Mouse (Mus musculus) midbrain, embryonic 11.5 days (tissue): ENCODE measurements around the gene Snrpd2. TPM values are rescaled to one million over a fixed set of nuclear protein-coding genes. Genes with fewer than 3 reads are reported as not detected.
A peak's percentile ranks its signal among the peaks of the same experiment; 100 is the strongest.

Source experiments
- ATAC-seq: fragments of 200-750 bp; cut with Nextera tagmentation; 2 replicates; pipeline ENCODE4 v1.8.0; 2017; ENCODE audit warnings: moderate TSS enrichment, moderate library complexity; ENCODE audit not compliant: low FRiP score
- DNase-seq: peaks from one replicate; pipeline ENCODE4 v3.0.0; 2015; ENCODE audit warnings: low spot score; ENCODE audit errors: missing footprints
- H3K27ac ChIP-seq: fragments of 300-500 bp; sonication (generic); 2 replicates; pipeline ENCODE4 v1.5.1; 2014; ENCODE audit warnings: low read depth, low read length
- H3K27me3 ChIP-seq: fragments of 300-500 bp; sonication (generic); 2 replicates; pipeline ENCODE4 v1.6.1; 2014; ENCODE audit warnings: mild to moderate bottlenecking, low read length, moderate library complexity, mixed read lengths; ENCODE audit not compliant: control insufficient read depth, insufficient read depth
- H3K36me3 ChIP-seq: fragments of 300-500 bp; sonication (generic); 2 replicates; pipeline ENCODE4 v1.6.1; 2014; ENCODE audit warnings: mild to moderate bottlenecking, low read length, moderate library complexity, mixed read lengths; ENCODE audit not compliant: control insufficient read depth, insufficient read depth
- H3K4me1 ChIP-seq: fragments of 300-500 bp; sonication (generic); 2 replicates; pipeline ENCODE4 v1.6.1; 2014; ENCODE audit warnings: low read length; ENCODE audit not compliant: control insufficient read depth, insufficient read depth
- H3K4me2 ChIP-seq: fragments of 300-500 bp; sonication (generic); 2 replicates; pipeline ENCODE4 v1.6.1; 2014; ENCODE audit warnings: mild to moderate bottlenecking, moderate library complexity
- H3K4me3 ChIP-seq: fragments of 300-500 bp; sonication (generic); 2 replicates; pipeline ENCODE4 v1.5.1; 2014; ENCODE audit warnings: low read depth, low read length
- H3K9ac ChIP-seq: fragments of 300-500 bp; sonication (generic); 2 replicates; pipeline ENCODE4 v1.6.1; 2014; ENCODE audit warnings: low read length
- H3K9me3 ChIP-seq: fragments of 300-500 bp; sonication (generic); 2 replicates; pipeline ENCODE4 v1.6.1; 2016; ENCODE audit warnings: low read length; ENCODE audit not compliant: control insufficient read depth
- WGBS: fragments of 180-500 bp; shearing (Covaris S2); extraction: QIAGEN DNeasy Blood & Tissue Kit; methylation state at CpG from one replicate; pipeline ENCODE4 v1.1.7; 2014; 5-methylcytosine and 5-hydroxymethylcytosine counted together
- microRNA counts: library from miRNA; unstranded; fragments of <30 nt; microRNA quantifications from one replicate; lab custom pipeline; 2015
- microRNA-seq: library from miRNA; unstranded; fragments of <30 nt; microRNA quantifications from one replicate; pipeline ENCODE4, GENCODE M21; 2017
- polyA plus RNA-seq: library from polyadenylated mRNA; unstranded; fragments of >200 nt; fragmentation: Nextera tagmentation; extraction: Ambion mirVana; gene quantifications from 2 replicates; pipeline ENCODE4 v1.2.1, GENCODE M21; 2014

Gene Snrpd2
- polyA plus RNA-seq, 1 experiment from 2014 or later = 160 TPM

GRCm38 (mm10) chr7:19201660-19202059 lies 52.1 kb downstream of the Snrpd2 start:
- ATAC-seq = no peak; the same call in 1 of the 2 replicates
- no peak overlapping the region for H3K9ac ChIP-seq
- no peak overlapping the region for H3K27ac ChIP-seq
- H3K4me3 ChIP-seq = no peak overlapping the region
- peaks cover 5% of the 10 kb centered on the region for H3K36me3 ChIP-seq
- DNase-seq = no peak
- H3K4me1 ChIP-seq = no peaks in the 10 kb centered on the region
- H3K9me3 ChIP-seq = no peaks in the 10 kb centered on the region
- no peaks in the 10 kb centered on the region for H3K27me3 ChIP-seq
- H3K4me2 ChIP-seq = no peak overlapping the region
- WGBS = 67% methylated on average over 14 of the region's 15 CpGs

GRCm38 (mm10) chr7:19202065-19202850 lies 52.7 kb downstream of the Snrpd2 start:
- Histone ChIP-seq H3K36me3 (peaks cover 5% of the 10 kb centered on the region), H3K4me1 (no peaks in the 10 kb centered on the region), H3K27ac (no peak overlapping the region), H3K9ac (no peak overlapping the region), H3K4me2 (no peak overlapping the region), H3K9me3 (no peaks in the 10 kb centered on the region), H3K4me3 (no peak overlapping the region), H3K27me3 (no peaks in the 10 kb centered on the region)
- ATAC-seq (no peak), DNase-seq (no peak)
- 69% methylated on average over 15 of the region's 15 CpGs for WGBS

MicroRNAs encoded within 50 kb of the gene (microRNA counts, 519-probe panel; counts per million panel counts)
- microRNA mmu-miR-330 (lab: Ali Mortazavi, UCI) = not detected

Small RNA genes within 50 kb of the gene (microRNA-seq; reads per million reads assigned to microRNA genes)
- 438 reads per million, percentile 70 among the genes with 10 or more reads in this experiment for gene Mir330

Other genes starting within 250 kb of the Snrpd2 start
- gene Ccdc61, start 239.3 kb upstream of the Snrpd2 start, polyA plus RNA-seq = 23.0 and 28.3 TPM in 2 replicates
- gene Nova2, start 223.8 kb upstream of the Snrpd2 start, polyA plus RNA-seq = 9.1 and 9.8 TPM in 2 replicates
- gene Nanos2, start 162.3 kb upstream of the Snrpd2 start, polyA plus RNA-seq = 0.10 TPM in 2 replicates
- 3.7 and 4.0 TPM in 2 replicates for gene Mypop, start 158.5 kb upstream of the Snrpd2 start, polyA plus RNA-seq
- 24.1 and 26.5 TPM in 2 replicates for gene Irf2bp1, start 145.7 kb upstream of the Snrpd2 start, polyA plus RNA-seq
- gene Foxa3, start 126.2 kb upstream of the Snrpd2 start, polyA plus RNA-seq = not detected in 2 replicates
- gene Sympk, start 125.3 kb upstream of the Snrpd2 start, polyA plus RNA-seq = 30.9 and 33.3 TPM in 2 replicates
- gene Rsph6a, start 95.0 kb upstream of the Snrpd2 start, polyA plus RNA-seq = not detected in 2 replicates
- 15.2 and 16.9 TPM in 2 replicates for gene Dmwd, start 73.5 kb upstream of the Snrpd2 start, polyA plus RNA-seq
- gene Dmpk, start 65.9 kb upstream of the Snrpd2 start, polyA plus RNA-seq = 7.0 and 7.3 TPM in 2 replicates
- 7.0 and 8.8 TPM in 2 replicates for gene Six5, start 55.1 kb upstream of the Snrpd2 start, polyA plus RNA-seq
- 0.46 and 0.58 TPM in 2 replicates for gene Gm4969, start 31.4 kb upstream of the Snrpd2 start, polyA plus RNA-seq
- 9.4 and 9.5 TPM in 2 replicates for gene Fbxo46, start 29.9 kb upstream of the Snrpd2 start, polyA plus RNA-seq
- 10.7 and 11.4 TPM in 2 replicates for gene Qpctl, start 431 bp upstream of the Snrpd2 start, polyA plus RNA-seq
- 0.58 and 0.75 TPM in 2 replicates for gene Gipr, start 16.4 kb downstream of the Snrpd2 start, polyA plus RNA-seq
- 1.5 and 1.9 TPM in 2 replicates for gene Eml2, start 26.7 kb downstream of the Snrpd2 start, polyA plus RNA-seq
- 1.5 and 1.7 TPM in 2 replicates for gene Gpr4, start 62.8 kb downstream of the Snrpd2 start, polyA plus RNA-seq
- gene Opa3, start 78.6 kb downstream of the Snrpd2 start, polyA plus RNA-seq = 42.4 and 44.0 TPM in 2 replicates
- gene Vasp, start 122.1 kb downstream of the Snrpd2 start, polyA plus RNA-seq = 46.0 and 46.9 TPM in 2 replicates
- 0.18 and 0.50 TPM in 2 replicates for gene Ppm1n, start 130.3 kb downstream of the Snrpd2 start, polyA plus RNA-seq
- 48.5 and 53.2 TPM in 2 replicates for gene Rtn2, start 132.9 kb downstream of the Snrpd2 start, polyA plus RNA-seq
- gene Fosb, start 160.3 kb downstream of the Snrpd2 start, polyA plus RNA-seq = 0.04 TPM in 1 of 2 replicates, not detected in the other
- gene Ercc1, start 195.1 kb downstream of the Snrpd2 start, polyA plus RNA-seq = 111 and 118 TPM in 2 replicates
- 15.1 and 15.4 TPM in 2 replicates for gene Cd3eap, start 209.8 kb downstream of the Snrpd2 start, polyA plus RNA-seq
- 3.0 and 3.2 TPM in 2 replicates for gene Ppp1r13l, start 210.0 kb downstream of the Snrpd2 start, polyA plus RNA-seq
- 10.3 and 10.9 TPM in 2 replicates for gene Ercc2, start 232.3 kb downstream of the Snrpd2 start, polyA plus RNA-seq